Mouse (Mus musculus): ENCODE measurements around the gene Gm13124. TPM values are rescaled to one million over a fixed set of nuclear protein-coding genes. Genes with fewer than 3 reads are reported as not detected.

Gm13124 gene
- polyA plus RNA-seq, 1 experiment from 2014 or later = not detected

GRCm38 (mm10) chr4:144506518-144506917, 58.4 kb downstream of the Gm13124 start:
- H3K27ac ChIP-seq (replicated peaks) = no peak overlapping the region
- H3K27me3 ChIP-seq (ENCODE audit: control insufficient read depth, insufficient read depth, low read length) = no peaks in the 10 kb centered on the region
- H3K9me3 ChIP-seq (ENCODE audit: control insufficient read depth, low read length) = no peaks in the 10 kb centered on the region
- no peak overlapping the region for H3K4me3 ChIP-seq (ENCODE audit: low read depth, low read length)
- no peak for TF ChIP-seq CTCF (IDR thresholded peaks at IDR 0.05; ENCODE audit: low read depth)
- no peak for TF ChIP-seq EP300 (optimal IDR thresholded peaks at IDR 0.05)
- no peak overlapping the region for H3K4me2 ChIP-seq (replicated peaks; ENCODE audit: low read depth)
- WGBS = 85% methylated on average over 1 of the region's 1 CpGs
- H3K4me1 ChIP-seq (replicated peaks; ENCODE audit: control insufficient read depth, insufficient read depth) = no peaks in the 10 kb centered on the region
- H3K9ac ChIP-seq (ENCODE audit: low read length) = no peak overlapping the region
- ATAC-seq (ENCODE audit: low FRiP score, low TSS enrichment) (no peak), DNase-seq (ENCODE audit: low spot score) (no peak)
- H3K36me3 ChIP-seq (ENCODE audit: control insufficient read depth, insufficient read depth, low read length) = no peaks in the 10 kb centered on the region

Other genes with a start within 250 kb of the Gm13124 start
- not detected in 2 replicates for gene Gm13128, start 234.9 kb downstream of the Gm13124 start, polyA plus RNA-seq (2015; fragmentation: Nextera tagmentation; extraction: Ambion mirVana)
- gene Gm13119, start 207.2 kb downstream of the Gm13124 start, polyA plus RNA-seq (2015; fragmentation: Nextera tagmentation; extraction: Ambion mirVana) = not detected in 2 replicates
- gene Pramef20, start 187.2 kb downstream of the Gm13124 start, polyA plus RNA-seq (2015; fragmentation: Nextera tagmentation; extraction: Ambion mirVana) = not detected in 2 replicates
- gene Pramef12, start 156.7 kb downstream of the Gm13124 start, polyA plus RNA-seq (2015; fragmentation: Nextera tagmentation; extraction: Ambion mirVana) = 0.25 and 0.28 TPM in 2 replicates
- not detected in 2 replicates for gene 1700012P22Rik, start 126.4 kb downstream of the Gm13124 start, polyA plus RNA-seq (2015; fragmentation: Nextera tagmentation; extraction: Ambion mirVana)
- not detected in 2 replicates for gene Gm9944, start 111.8 kb downstream of the Gm13124 start, polyA plus RNA-seq (2015; fragmentation: Nextera tagmentation; extraction: Ambion mirVana)
- 0.11 and 0.17 TPM in 2 replicates for gene Aadacl3, start 101.4 kb downstream of the Gm13124 start, polyA plus RNA-seq (2015; fragmentation: Nextera tagmentation; extraction: Ambion mirVana)
- gene 9430007A20Rik, start 45.3 kb downstream of the Gm13124 start, polyA plus RNA-seq (2015; fragmentation: Nextera tagmentation; extraction: Ambion mirVana) = not detected in 2 replicates
- gene Aadacl4, start 48.6 kb upstream of the Gm13124 start, polyA plus RNA-seq (2015; fragmentation: Nextera tagmentation; extraction: Ambion mirVana) = not detected in 2 replicates
- not detected in 2 replicates for gene Gm436, start 121.2 kb upstream of the Gm13124 start, polyA plus RNA-seq (2015; fragmentation: Nextera tagmentation; extraction: Ambion mirVana)
- gene Gm13178, start 156.3 kb upstream of the Gm13124 start, polyA plus RNA-seq (2015; fragmentation: Nextera tagmentation; extraction: Ambion mirVana) = 0.17 and 0.38 TPM in 2 replicates
- gene Gm438, start 221.4 kb upstream of the Gm13124 start, polyA plus RNA-seq (2015; fragmentation: Nextera tagmentation; extraction: Ambion mirVana) = 0.08 and 0.12 TPM in 2 replicates